Mouse (Mus musculus): ENCODE data around the gene Tmem132d. TPM values are rescaled to one million over a fixed set of nuclear protein-coding genes. Genes with fewer than 3 reads are reported as not detected.

The Tmem132d gene
- polyA plus RNA-seq, 1 experiment = 2.4 TPM

- Histone ChIP-seq H3K27ac (ENCODE audit: insufficient read depth, low read length) (no peak overlapping the region), H3K4me1 (ENCODE audit: control insufficient read depth, insufficient read depth, low read length) (no peaks in the 10 kb centered on the region), H3K27me3 (ENCODE audit: control insufficient read depth, insufficient read depth, low read length) (no peaks in the 10 kb centered on the region; the same call in 1 of the 2 replicates), H3K4me3 (replicated peaks; ENCODE audit: insufficient read depth, low read depth, low read length) (no peak overlapping the region)
- DNase-seq = no peak
- WGBS = 62% methylated on average over 5 of the region's 5 CpGs
- TF ChIP-seq POLR2A (IDR thresholded peaks at IDR 0.05; ENCODE audit: borderline replicate concordance, insufficient read depth, low read length) (no peak), CTCF (IDR thresholded peaks at IDR 0.05; ENCODE audit: borderline replicate concordance, insufficient read depth, low read depth, low read length) (no peak)
Observed at GRCm38 (mm10) chr5:128075456-128075855, 357.4 kb downstream of the Tmem132d start.

- TF ChIP-seq CTCF (IDR thresholded peaks at IDR 0.05; ENCODE audit: borderline replicate concordance, insufficient read depth, low read depth, low read length) (no peak), POLR2A (IDR thresholded peaks at IDR 0.05; ENCODE audit: borderline replicate concordance, insufficient read depth, low read length) (no peak)
- Histone ChIP-seq H3K4me1 (ENCODE audit: control insufficient read depth, insufficient read depth, low read length) (no peaks in the 10 kb centered on the region), H3K27me3 (ENCODE audit: control insufficient read depth, insufficient read depth, low read length) (no peaks in the 10 kb centered on the region), H3K27ac (ENCODE audit: insufficient read depth, low read length) (no peak overlapping the region), H3K4me3 (replicated peaks; ENCODE audit: insufficient read depth, low read depth, low read length) (no peak overlapping the region)
- no peak for DNase-seq
- WGBS = 86% methylated on average over 2 of the region's 2 CpGs
Observed at GRCm38 (mm10) chr5:128072616-128073015, 360.3 kb downstream of the Tmem132d start.

DNA sequence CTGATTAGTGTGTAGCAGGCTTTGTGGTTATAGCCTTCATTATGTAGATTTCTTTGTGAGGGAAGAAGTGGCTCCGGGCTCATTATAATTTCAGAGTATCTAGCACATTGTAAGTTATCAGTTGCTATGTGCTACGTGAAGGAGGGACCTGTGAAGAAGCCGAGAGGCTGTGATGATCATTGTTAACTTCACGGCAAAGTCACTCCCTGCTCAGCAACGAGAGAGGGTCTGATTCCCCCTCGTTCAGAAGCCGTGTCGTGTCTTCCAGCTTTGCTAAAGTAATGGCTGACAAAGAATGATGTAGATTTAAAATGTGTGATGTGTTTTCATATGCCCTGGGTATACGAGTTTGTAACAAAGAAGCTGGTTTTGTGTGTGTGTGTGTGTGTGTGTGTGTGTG lies 391.1 kb downstream of the Tmem132d start:
- TF ChIP-seq CTCF (IDR thresholded peaks at IDR 0.05; ENCODE audit: borderline replicate concordance, insufficient read depth, low read depth, low read length) (no peak), POLR2A (IDR thresholded peaks at IDR 0.05; ENCODE audit: borderline replicate concordance, insufficient read depth, low read length) (no peak)
- DNase-seq = no peak
- Histone ChIP-seq H3K4me1 (ENCODE audit: control insufficient read depth, insufficient read depth, low read length) (no peaks in the 10 kb centered on the region), H3K27me3 (ENCODE audit: control insufficient read depth, insufficient read depth, low read length) (no peaks in the 10 kb centered on the region), H3K4me3 (replicated peaks; ENCODE audit: insufficient read depth, low read depth, low read length) (no peak overlapping the region), H3K27ac (ENCODE audit: insufficient read depth, low read length) (no peak overlapping the region)
- WGBS = 67% methylated on average over 9 of the region's 9 CpGs

DNA sequence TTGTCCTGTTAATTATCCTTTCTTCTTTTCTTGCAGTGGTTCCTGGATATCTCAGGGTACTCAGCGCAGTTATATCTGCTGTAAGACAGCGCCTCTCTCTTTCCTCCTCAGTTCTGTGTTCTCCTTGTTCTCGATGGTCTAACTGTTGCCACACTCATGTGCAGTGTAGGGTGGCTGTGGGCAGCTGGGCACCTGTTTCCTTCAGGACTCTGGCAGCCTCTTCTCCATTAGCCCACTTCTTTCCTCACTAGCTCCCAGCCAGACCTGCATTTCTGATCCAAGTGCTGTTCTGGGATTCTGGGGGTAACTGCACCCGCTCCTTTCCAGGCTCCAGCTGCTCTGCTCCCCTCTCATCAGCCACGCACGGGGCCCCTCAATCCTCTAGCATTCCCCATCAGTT lies 392.8 kb downstream of the Tmem132d start:
- Histone ChIP-seq H3K27me3 (ENCODE audit: control insufficient read depth, insufficient read depth, low read length) (no peaks in the 10 kb centered on the region), H3K4me3 (replicated peaks; ENCODE audit: insufficient read depth, low read depth, low read length) (no peak overlapping the region), H3K27ac (ENCODE audit: insufficient read depth, low read length) (no peak overlapping the region), H3K4me1 (ENCODE audit: control insufficient read depth, insufficient read depth, low read length) (no peaks in the 10 kb centered on the region)
- 86% methylated on average over 6 of the region's 6 CpGs for WGBS
- no peak for DNase-seq
- TF ChIP-seq POLR2A (IDR thresholded peaks at IDR 0.05; ENCODE audit: borderline replicate concordance, insufficient read depth, low read length) (no peak), CTCF (IDR thresholded peaks at IDR 0.05; ENCODE audit: borderline replicate concordance, insufficient read depth, low read depth, low read length) (no peak)

GRCm38 (mm10) chr5:128027076-128027475 lies 405.8 kb downstream of the Tmem132d start:
- no peaks in the 10 kb centered on the region for H3K4me1 ChIP-seq (ENCODE audit: control insufficient read depth, insufficient read depth, low read length)
- peak in 1 of 2 experiments; percentile 21 for DNase-seq
- H3K27me3 ChIP-seq (ENCODE audit: control insufficient read depth, insufficient read depth, low read length) = no peaks in the 10 kb centered on the region
- no peak overlapping the region for H3K27ac ChIP-seq (ENCODE audit: insufficient read depth, low read length)
- 13% methylated on average over 2 of the region's 2 CpGs for WGBS
- no peak overlapping the region for H3K4me3 ChIP-seq (replicated peaks; ENCODE audit: insufficient read depth, low read depth, low read length)
- TF ChIP-seq POLR2A (IDR thresholded peaks at IDR 0.05; ENCODE audit: borderline replicate concordance, insufficient read depth, low read length) = no peak
- no peak for TF ChIP-seq CTCF (IDR thresholded peaks at IDR 0.05; ENCODE audit: borderline replicate concordance, insufficient read depth, low read depth, low read length)

- no peaks in the 10 kb centered on the region for H3K4me1 ChIP-seq (ENCODE audit: control insufficient read depth, insufficient read depth, low read length)
- DNase-seq = no peak
- TF ChIP-seq POLR2A (IDR thresholded peaks at IDR 0.05; ENCODE audit: borderline replicate concordance, insufficient read depth, low read length) (no peak), CTCF (IDR thresholded peaks at IDR 0.05; ENCODE audit: borderline replicate concordance, insufficient read depth, low read depth, low read length) (no peak)
- no peaks in the 10 kb centered on the region for H3K27me3 ChIP-seq (ENCODE audit: control insufficient read depth, insufficient read depth, low read length)
- H3K27ac ChIP-seq (ENCODE audit: insufficient read depth, low read length) = no peak overlapping the region
- H3K4me3 ChIP-seq (replicated peaks; ENCODE audit: insufficient read depth, low read depth, low read length) = no peak overlapping the region
- 48% methylated on average over 9 of the region's 9 CpGs for WGBS
Observed at GRCm38 (mm10) chr5:128004666-128005065, 428.2 kb downstream of the Tmem132d start.

- H3K27ac ChIP-seq (ENCODE audit: insufficient read depth, low read length) = no peak overlapping the region
- H3K4me1 ChIP-seq (ENCODE audit: control insufficient read depth, insufficient read depth, low read length) = no peaks in the 10 kb centered on the region
- DNase-seq = no peak
- no peak for TF ChIP-seq POLR2A (IDR thresholded peaks at IDR 0.05; ENCODE audit: borderline replicate concordance, insufficient read depth, low read length)
- TF ChIP-seq CTCF (IDR thresholded peaks at IDR 0.05; ENCODE audit: borderline replicate concordance, insufficient read depth, low read depth, low read length) = no peak
- WGBS = 77% methylated on average over 10 of the region's 10 CpGs
- no peak overlapping the region for H3K4me3 ChIP-seq (replicated peaks; ENCODE audit: insufficient read depth, low read depth, low read length)
- no peaks in the 10 kb centered on the region for H3K27me3 ChIP-seq (ENCODE audit: control insufficient read depth, insufficient read depth, low read length)
Observed at GRCm38 (mm10) chr5:127996526-127997245, 436.2 kb downstream of the Tmem132d start.

- TF ChIP-seq POLR2A (IDR thresholded peaks at IDR 0.05; ENCODE audit: borderline replicate concordance, insufficient read depth, low read length) (no peak), CTCF (IDR thresholded peaks at IDR 0.05; ENCODE audit: borderline replicate concordance, insufficient read depth, low read depth, low read length) (no peak)
- 74% methylated on average over 3 of the region's 3 CpGs for WGBS
- Histone ChIP-seq H3K27ac (ENCODE audit: insufficient read depth, low read length) (no peak overlapping the region), H3K27me3 (ENCODE audit: control insufficient read depth, insufficient read depth, low read length) (no peaks in the 10 kb centered on the region), H3K4me3 (replicated peaks; ENCODE audit: insufficient read depth, low read depth, low read length) (no peak overlapping the region), H3K4me1 (ENCODE audit: control insufficient read depth, insufficient read depth, low read length) (no peaks in the 10 kb centered on the region)
- DNase-seq = no peak
Observed at GRCm38 (mm10) chr5:127993460-127993859, 439.4 kb downstream of the Tmem132d start.
